Mouse (Mus musculus) lung, adult 2 months (tissue): Measurements from ENCODE around the gene Gm32742.

Experiments used
- CTCF ChIP-seq: fragments of 200-500 bp; IDR thresholded peaks from 2 replicates; pipeline ENCODE4 v1.5.1; 2011; ENCODE audit warnings: mild to moderate bottlenecking, low read length, control low read depth; ENCODE audit not compliant: insufficient read depth
- POLR2A ChIP-seq: fragments of 200-500 bp; IDR thresholded peaks from 2 replicates; pipeline ENCODE4 v1.6.1; 2011; ENCODE audit warnings: low read depth, mild to moderate bottlenecking, control low read depth, low read length, borderline replicate concordance; ENCODE audit errors: extremely low read depth

- TF ChIP-seq CTCF (no peak), POLR2A (no peak)
Observed at GRCm38 (mm10) chr9:51194790-51195189, 29.5 kb upstream of the Gm32742 start.
